Mouse (Mus musculus) spleen, postnatal 10 days (tissue): ENCODE data around the gene Sfrp2.

Source experiments
- DNase-seq, 2 experiments: peaks; one replicate each; pipeline ENCODE4 v3.0.0; 2021 to 2022; ENCODE audit warnings: low spot score in 2 of 2

Gene Sfrp2

DNA sequence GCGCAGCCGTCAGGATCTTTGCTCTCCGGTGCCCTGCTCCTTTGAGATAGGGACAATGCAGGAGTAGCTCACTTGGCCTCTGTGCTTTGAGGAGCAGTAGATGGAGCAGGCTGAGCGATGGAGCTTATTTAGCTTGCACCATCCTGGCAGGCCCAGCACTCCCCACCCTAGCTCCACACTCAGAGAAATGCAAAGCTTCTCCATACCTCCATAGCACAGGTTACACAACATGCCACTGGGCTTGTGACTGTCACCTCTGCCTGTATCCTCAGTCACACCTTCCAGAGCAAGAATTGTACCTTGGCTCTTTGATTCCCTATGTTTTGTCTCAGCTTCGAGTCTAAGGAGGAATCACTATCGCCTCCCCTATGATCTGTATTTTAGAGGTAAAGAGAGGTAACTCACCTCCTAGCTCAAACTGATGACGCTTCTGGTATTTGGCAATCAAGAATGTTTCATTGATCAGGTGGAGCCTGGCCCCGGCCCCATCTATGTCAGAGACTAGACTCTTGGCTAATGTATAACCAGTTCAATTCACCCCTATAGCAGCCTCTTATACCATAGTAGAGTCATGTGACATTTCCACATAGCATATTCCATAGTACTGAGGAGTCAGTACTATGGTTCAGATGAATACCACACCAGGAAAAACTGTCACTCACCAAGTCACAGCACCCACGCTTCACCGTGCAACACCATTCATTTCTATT lies 5.2 kb downstream of the Sfrp2 start:
- no peak for DNase-seq

DNA sequence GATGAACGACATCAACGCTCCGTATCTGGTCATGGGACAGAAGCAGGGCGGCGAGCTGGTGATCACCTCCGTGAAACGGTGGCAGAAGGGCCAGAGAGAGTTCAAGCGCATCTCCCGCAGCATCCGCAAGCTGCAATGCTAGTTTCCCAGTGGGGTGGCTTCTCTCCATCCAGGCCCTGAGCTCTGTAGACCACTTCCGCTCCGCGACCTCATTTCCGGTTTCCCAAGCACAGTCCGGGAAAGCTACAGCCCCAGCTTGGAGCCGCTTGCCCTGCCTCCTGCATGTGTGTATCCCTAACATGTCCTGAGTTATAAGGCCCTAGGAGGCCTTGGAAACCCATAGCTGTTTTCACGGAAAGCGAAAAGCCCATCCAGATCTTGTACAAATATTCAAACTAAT lies 7.2 kb downstream of the Sfrp2 start:
- DNase-seq, result no peak

DNA sequence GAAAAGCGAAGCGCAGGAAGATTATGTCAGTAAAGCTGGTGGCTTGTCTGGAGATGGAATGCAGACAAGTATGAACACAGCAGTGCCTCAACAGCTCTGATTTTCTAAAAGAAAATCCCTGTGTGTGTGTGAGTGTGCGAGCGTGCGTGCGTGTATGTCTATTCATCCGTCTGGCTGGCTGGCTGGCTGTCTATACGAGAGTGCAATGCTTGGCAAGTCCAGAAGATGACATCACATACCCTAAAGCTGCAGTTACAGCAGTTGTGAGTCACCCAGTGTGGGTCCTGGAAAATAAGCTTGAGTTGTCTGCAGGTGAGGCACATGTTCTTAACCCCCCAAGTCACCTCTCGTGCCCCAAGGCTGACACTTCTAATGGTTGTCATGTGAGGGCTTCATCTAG lies 9.3 kb downstream of the Sfrp2 start:
- DNase-seq, result no peak

DNA sequence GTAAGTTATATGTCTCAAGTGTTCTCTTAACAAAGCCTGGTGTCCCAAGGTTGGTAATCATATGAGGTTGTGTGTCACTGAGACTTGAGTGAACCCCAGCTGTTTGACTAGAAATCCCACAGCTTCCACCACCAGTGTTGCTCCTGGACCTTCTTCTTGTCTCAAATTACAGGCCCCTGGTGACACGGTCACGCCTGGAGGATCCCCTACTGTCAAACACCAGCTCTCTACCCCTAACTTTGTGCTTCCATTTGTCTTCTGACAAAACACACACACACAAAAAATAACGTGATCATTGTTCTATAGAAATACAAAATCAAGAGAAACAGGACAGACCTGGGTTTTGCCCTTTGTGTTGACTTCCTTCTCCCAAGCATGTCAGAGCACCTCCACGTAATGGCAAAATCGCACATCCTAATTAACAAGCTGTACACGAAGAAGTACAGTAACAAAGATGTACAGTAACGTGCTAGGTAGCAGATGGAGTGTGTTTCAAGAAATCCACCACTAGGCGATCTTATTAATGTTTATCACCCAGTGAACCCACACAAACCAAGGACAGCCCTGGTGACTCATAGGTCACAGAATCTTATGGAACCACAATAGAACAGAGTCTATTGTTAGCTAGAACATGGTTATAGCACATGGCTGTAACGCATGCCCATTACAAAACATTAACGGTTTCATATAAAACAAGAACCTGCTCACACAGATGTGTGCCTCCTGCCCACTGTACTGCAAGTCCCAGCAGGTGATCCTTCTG lies 15.5 kb downstream of the Sfrp2 start:
- no peak for DNase-seq

- no peak for DNase-seq
These were observed 17.8 kb downstream of the Sfrp2 start for GRCm38 (mm10) chr3:83783716-83784469.

- DNase-seq, result no peak
These were observed 18.6 kb downstream of the Sfrp2 start for GRCm38 (mm10) chr3:83784726-83785125.

DNA sequence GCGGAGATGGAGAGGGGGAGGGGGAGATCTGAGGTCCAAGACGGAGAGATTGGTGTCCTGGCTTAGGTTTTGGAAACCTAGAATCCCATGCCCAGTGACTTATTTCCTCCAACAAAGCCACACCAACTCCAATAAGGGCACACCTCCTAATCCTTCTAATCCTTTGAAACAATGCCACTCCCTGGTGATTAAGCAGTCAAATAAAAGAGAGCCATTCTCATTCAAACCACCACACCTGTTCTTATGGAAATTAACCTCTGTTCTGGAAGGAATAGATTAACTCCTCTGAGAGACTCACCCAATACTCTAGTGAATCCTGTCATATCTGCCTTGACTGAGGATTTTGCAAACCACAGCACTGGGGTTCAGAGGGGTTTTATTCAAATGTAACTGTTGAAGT lies 21.0 kb downstream of the Sfrp2 start:
- DNase-seq, result no peak

GRCm38 (mm10) chr3:83787776-83788305 lies 21.7 kb downstream of the Sfrp2 start:
- DNase-seq, result no peak

GRCm38 (mm10) chr3:83789651-83790451 lies 23.7 kb downstream of the Sfrp2 start:
- no peak for DNase-seq

GRCm38 (mm10) chr3:83791444-83791843 lies 25.3 kb downstream of the Sfrp2 start:
- DNase-seq, result no peak

GRCm38 (mm10) chr3:83797098-83797497 lies 31.0 kb downstream of the Sfrp2 start:
- DNase-seq, result no peak

DNA sequence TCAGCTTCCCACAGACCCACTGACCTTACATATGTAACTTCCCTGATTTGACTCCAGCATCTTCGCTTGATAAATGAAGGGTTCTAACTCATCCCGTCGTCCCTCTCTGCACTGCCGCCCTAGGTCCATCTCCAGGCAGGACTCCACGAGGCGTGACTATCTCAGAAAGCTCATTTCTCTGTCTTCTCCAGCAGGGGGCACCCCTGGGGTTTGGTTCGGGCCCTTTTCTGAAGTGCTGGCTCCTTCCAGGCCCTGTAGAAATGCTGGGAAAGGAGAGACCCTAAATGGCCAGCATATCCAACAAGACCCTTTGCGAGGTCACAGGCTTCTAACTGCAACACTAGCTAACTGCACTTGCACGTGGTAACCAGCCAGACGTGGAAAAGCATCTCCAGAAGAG lies 31.7 kb downstream of the Sfrp2 start:
- DNase-seq, result peak; percentile 25 to 75

DNA sequence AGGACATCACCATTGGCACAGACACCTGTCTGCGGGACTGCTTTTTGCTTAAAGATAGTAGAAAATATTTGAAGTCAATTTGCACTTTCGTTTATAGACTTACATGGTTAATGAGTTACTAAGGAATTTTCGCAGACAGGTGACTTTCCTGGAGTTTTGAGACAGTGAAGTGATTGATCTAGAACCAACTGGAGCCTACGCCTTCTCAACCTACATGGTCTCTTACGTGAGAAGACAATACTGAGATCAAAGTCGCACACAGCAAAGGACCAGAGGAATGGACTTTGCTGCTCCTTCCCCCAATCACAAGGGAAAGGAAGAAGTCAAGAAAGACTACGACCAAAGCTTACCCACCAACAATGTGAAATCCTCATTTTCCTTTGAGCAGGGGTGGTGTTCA lies 33.4 kb downstream of the Sfrp2 start:
- no peak for DNase-seq

GRCm38 (mm10) chr3:83801649-83802155 lies 35.6 kb downstream of the Sfrp2 start:
- DNase-seq, result peak in 1 of 2 experiments; percentile 23

GRCm38 (mm10) chr3:83808483-83808882 lies 42.4 kb downstream of the Sfrp2 start:
- DNase-seq, result no peak

- peak; percentile 13 to 21 for DNase-seq
These were observed 45.9 kb downstream of the Sfrp2 start for GRCm38 (mm10) chr3:83811987-83812386.

DNA sequence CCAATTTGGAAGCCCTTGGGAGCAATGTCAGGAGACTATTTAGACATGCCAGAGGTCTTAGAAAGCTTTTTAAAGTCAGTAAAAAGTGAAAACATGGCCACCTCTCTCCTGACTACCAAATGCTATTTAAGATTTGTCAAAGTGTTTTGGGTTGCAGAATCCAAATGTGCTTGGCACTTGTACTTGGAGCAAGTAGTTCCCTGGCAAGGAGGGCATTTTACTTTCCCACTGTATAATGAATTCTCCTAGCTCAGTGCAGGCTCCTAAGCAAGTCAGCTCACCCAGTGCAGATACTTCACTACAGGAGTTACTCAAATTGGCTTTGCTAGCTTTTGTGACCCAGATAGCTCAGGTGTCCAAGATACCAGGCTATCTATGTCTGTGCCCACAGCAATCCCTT lies 46.7 kb downstream of the Sfrp2 start:
- no peak for DNase-seq

DNA sequence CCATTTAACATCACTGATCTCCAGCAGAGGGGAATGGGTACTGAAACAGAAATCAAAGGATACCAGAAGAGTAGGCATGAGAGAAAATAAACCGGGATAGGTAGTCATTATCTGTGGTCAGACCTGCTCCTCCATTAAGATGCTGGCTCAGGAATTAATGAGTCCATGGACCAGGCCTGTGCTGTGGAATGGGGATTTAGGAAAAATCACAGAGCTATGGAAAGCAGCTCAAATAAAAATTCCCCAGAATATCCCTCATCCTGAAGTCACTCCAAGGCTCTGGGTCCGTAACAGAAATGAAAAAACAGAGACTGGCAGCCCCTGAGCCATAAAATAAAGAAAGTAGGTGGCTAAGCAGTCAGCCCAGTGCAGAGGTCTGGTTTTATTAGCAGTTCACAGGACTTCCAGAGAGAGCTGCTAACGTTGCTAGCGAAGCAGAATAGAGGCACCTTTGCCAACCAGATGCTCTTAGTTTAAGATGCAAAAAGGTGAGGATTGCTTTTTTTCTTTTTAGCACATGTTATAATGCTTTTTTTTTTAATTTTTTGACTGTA lies 50.3 kb downstream of the Sfrp2 start:
- no peak for DNase-seq

DNA sequence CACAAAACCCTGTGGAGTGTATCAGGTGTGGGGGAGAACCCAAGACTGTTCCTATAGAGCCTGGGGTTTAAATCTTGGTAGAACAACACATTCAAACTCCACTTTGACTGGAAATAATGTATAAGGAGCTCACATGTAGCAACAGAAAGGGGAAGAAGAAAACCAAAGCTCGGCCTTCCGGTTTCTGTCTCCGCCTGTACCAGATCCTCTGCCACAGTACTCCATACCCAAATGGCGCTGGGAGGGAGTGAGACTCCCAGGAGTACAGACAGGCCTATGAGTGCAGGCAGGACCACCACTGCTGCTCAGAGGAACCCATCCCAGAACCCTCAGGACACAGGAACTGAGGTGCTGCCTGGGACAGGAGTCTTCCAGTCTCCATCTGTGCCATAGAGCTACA lies 57.7 kb downstream of the Sfrp2 start:
- DNase-seq, result no peak
